In genomic region chr17:49428751-49429415, GRCm38 (mm10) we compare ENCODE assay signal across 8 mouse cellular contexts. TPM values are rescaled to one million over a fixed set of nuclear protein-coding genes. Genes with fewer than 3 reads are reported as not detected.
DNase-seq lines count a peak whose midpoint lies in the region; ATAC-seq and TF ChIP-seq lines count a peak whose summit lies in the region.

No protein-coding gene starts in this region.

- peak; percentile 35 to 53 for DNase-seq in urinary bladder, adult 18-20 months (ENCODE audit: low spot score in 2 of 2)
- DNase-seq in urinary bladder, adult 2 months (ENCODE audit: low spot score) = no peak
- DNase-seq in limb, embryonic 11.5 days (ENCODE audit: low spot score) = no peak
- no peak for DNase-seq in c-Kit-positive CD71-positive TER-119-positive erythroid progenitor cells, embryonic 14.5 days (ENCODE audit: low spot score)
- DNase-seq in ovary, postnatal 10 days (ENCODE audit: low spot score) = no peak

- ATAC-seq in heart, embryonic 14.5 days (ENCODE audit: insufficient number of reproducible peaks, insufficient read depth, low FRiP score, low read depth) = no peak
- ATAC-seq in limb, embryonic 11.5 days (ENCODE audit: insufficient number of reproducible peaks, low FRiP score, low TSS enrichment, low read depth) = no peak; the same call in 1 of the 2 replicates
- no peak for ATAC-seq in midbrain, embryonic 12.5 days (ENCODE audit: low FRiP score, low read depth)

- H3K4me2 ChIP-seq in heart, embryonic 14.5 days (ENCODE audit: low read length) = peak overlapping the region; percentile 94
- H3K4me2 ChIP-seq in limb, embryonic 11.5 days (ENCODE audit: low read depth, severe bottlenecking) = peak overlapping the region; percentile 70
- peak overlapping the region; percentile 90 for H3K4me2 ChIP-seq in midbrain, embryonic 12.5 days (replicated peaks)

- H3K27me3 ChIP-seq in heart, embryonic 14.5 days (ENCODE audit: control insufficient read depth, insufficient read depth, low read length) = no peaks in the 10 kb centered on the region
- H3K27me3 ChIP-seq in limb, embryonic 11.5 days (ENCODE audit: control insufficient read depth, insufficient read depth, low read length) = no peaks in the 10 kb centered on the region
- no peaks in the 10 kb centered on the region for H3K27me3 ChIP-seq in midbrain, embryonic 12.5 days

- whole genome bisulfite sequencing in heart, embryonic 14.5 days = 42% methylated on average over 13 of the region's 13 CpGs
- whole genome bisulfite sequencing in limb, embryonic 11.5 days = 50% methylated on average over 13 of the region's 13 CpGs
- 69% methylated on average over 13 of the region's 13 CpGs for WGBS in midbrain, embryonic 12.5 days

- peak overlapping the region; percentile 94 for H3K9ac ChIP-seq in heart, embryonic 14.5 days (ENCODE audit: low read length)
- peak overlapping the region; percentile 88 for H3K9ac ChIP-seq in limb, embryonic 11.5 days (ENCODE audit: low read length)
- H3K9ac ChIP-seq in midbrain, embryonic 12.5 days (replicated peaks) = peak overlapping the region; percentile 89

- H3K9me3 ChIP-seq in heart, embryonic 14.5 days (ENCODE audit: control insufficient read depth, low read length) = no peaks in the 10 kb centered on the region
- no peaks in the 10 kb centered on the region for H3K9me3 ChIP-seq in limb, embryonic 11.5 days (ENCODE audit: control insufficient read depth, low read length)
- no peaks in the 10 kb centered on the region for H3K9me3 ChIP-seq in midbrain, embryonic 12.5 days

- peak overlapping the region; percentile 69 for H3K4me3 ChIP-seq in cortical plate, adult 2 months (ENCODE audit: insufficient read depth, low read length)
- peak overlapping the region; percentile 71 to 92 for H3K4me3 ChIP-seq in heart, embryonic 14.5 days (ENCODE audit: control insufficient read depth in 1 of 2, insufficient read depth in 1 of 2, low read depth in 1 of 2, low read length in 2 of 2)
- peak overlapping the region; percentile 64 for H3K4me3 ChIP-seq in limb, embryonic 11.5 days (ENCODE audit: low read depth, low read length)
- H3K4me3 ChIP-seq in midbrain, embryonic 12.5 days = peak overlapping the region; percentile 76

- TF ChIP-seq POLR2A in cortical plate, adult 2 months (IDR thresholded peaks at IDR 0.05; ENCODE audit: extremely low read depth, insufficient read depth, low read length) = no peak

- peaks cover 1% of the 10 kb centered on the region; the same call in 1 of the 2 replicates for H3K4me1 ChIP-seq in cortical plate, adult 2 months (ENCODE audit: control insufficient read depth, insufficient read depth, low read length)
- H3K4me1 ChIP-seq in heart, embryonic 14.5 days (ENCODE audit: control insufficient read depth in 2 of 2, insufficient read depth in 2 of 2, low read length in 2 of 2) = peaks cover 10 to 24% of the 10 kb centered on the region in 2 experiments
- peaks cover 6% of the 10 kb centered on the region; the same call in 1 of the 2 replicates for H3K4me1 ChIP-seq in limb, embryonic 11.5 days (ENCODE audit: control insufficient read depth, insufficient read depth, low read length)
- H3K4me1 ChIP-seq in midbrain, embryonic 12.5 days = peaks cover 20% of the 10 kb centered on the region

- no peak for TF ChIP-seq CTCF in cortical plate, adult 2 months (IDR thresholded peaks at IDR 0.05; ENCODE audit: extremely low read depth, insufficient read depth, low read length)

- H3K27ac ChIP-seq in cortical plate, adult 2 months (ENCODE audit: insufficient read depth, low read length) = no peak overlapping the region
- H3K27ac ChIP-seq in heart, embryonic 14.5 days (replicated peaks in 1 of 2; ENCODE audit: control insufficient read depth in 1 of 2, insufficient read depth in 1 of 2, low read depth in 2 of 2, low read length in 2 of 2) = peak overlapping the region; percentile 63 to 75
- no peak overlapping the region for H3K27ac ChIP-seq in limb, embryonic 11.5 days (replicated peaks; ENCODE audit: low read depth, low read length)
- no peak overlapping the region for H3K27ac ChIP-seq in midbrain, embryonic 12.5 days (replicated peaks)

- peaks cover 8% of the 10 kb centered on the region; the same call in 1 of the 2 replicates for H3K36me3 ChIP-seq in heart, embryonic 14.5 days (ENCODE audit: control insufficient read depth, insufficient read depth, low read length)
- H3K36me3 ChIP-seq in limb, embryonic 11.5 days (ENCODE audit: control insufficient read depth, insufficient read depth, low read length) = no peaks in the 10 kb centered on the region
- H3K36me3 ChIP-seq in midbrain, embryonic 12.5 days = no peaks in the 10 kb centered on the region; the same call in 1 of the 2 replicates

RNA-seq across cellular contexts. Expression of gene Mocs1, which starts 0.7 kb away (rescaled TPM):
- 33.1 and 40.0 TPM in 2 replicates for polyA plus RNA-seq in urinary bladder, adult 2 months (2012; rRNA removed)
- 8.0 and 8.2 TPM in 2 replicates for polyA plus RNA-seq in cortical plate, adult 2 months (2012; rRNA removed)
- polyA plus RNA-seq in heart, embryonic 14.5 days (2014; fragmentation: Nextera tagmentation; extraction: Ambion mirVana) = 5.2 and 6.9 TPM in 2 replicates
- polyA plus RNA-seq in limb, embryonic 11.5 days (2014; fragmentation: Nextera tagmentation; extraction: Ambion mirVana) = 7.1 and 8.2 TPM in 2 replicates
- polyA plus RNA-seq in midbrain, embryonic 12.5 days (2016; fragmentation: Nextera tagmentation; extraction: Ambion mirVana) = 4.1 and 4.7 TPM in 2 replicates

Comparison
In these comparisons a context has a peak if more than half of its experiments do, and no peak if none do; other contexts are left out.
1. DNase-seq: peak in urinary bladder, adult 18-20 months (2 of 2); none in urinary bladder, adult 2 months (single experiment), limb, embryonic 11.5 days (single experiment), c-Kit-positive CD71-positive TER-119-positive erythroid progenitor cells, embryonic 14.5 days (single experiment) and ovary, postnatal 10 days (single experiment).
2. H3K27ac ChIP-seq: peak in heart, embryonic 14.5 days (2 of 2); none in cortical plate, adult 2 months (single experiment), limb, embryonic 11.5 days (single experiment) and midbrain, embryonic 12.5 days (single experiment).
3. Peak in every context shown above with its lines, with median percentiles within 50 percentile points of each other: H3K4me3 ChIP-seq, H3K4me2 ChIP-seq and H3K9ac ChIP-seq.